ENCODE assay signal across 8 mouse cellular contexts in the genomic region with DNA sequence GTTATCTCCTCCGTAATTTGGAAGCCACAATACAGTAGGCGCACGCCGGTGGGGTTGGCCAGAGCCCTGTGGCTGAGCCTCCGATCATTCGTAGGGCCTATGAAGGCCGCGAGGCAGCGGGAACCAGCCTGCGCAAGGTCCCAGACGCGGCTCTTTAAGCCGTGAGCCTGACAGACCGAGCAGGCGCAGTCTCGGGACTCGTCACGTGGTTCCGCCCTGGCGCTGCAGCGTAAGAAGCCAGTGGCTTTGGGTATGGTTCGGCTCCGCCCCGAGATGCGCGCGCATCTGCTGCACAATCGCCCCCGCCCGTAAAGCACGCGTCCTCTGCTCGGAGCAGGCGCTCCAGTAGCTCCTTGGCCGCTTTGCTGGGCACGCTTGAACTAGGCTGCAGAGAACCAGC. TPM values are rescaled to one million over a fixed set of nuclear protein-coding genes. Genes with fewer than 3 reads are reported as not detected.
DNase-seq lines count a peak whose midpoint lies in the region; ATAC-seq lines count a peak whose summit lies in the region.

No protein-coding gene starts in this region.

- peak overlapping the region; percentile 79 for H3K9ac ChIP-seq in hindbrain, embryonic 16.5 days (ENCODE audit: low read depth, low read length)

- H3K9me3 ChIP-seq in hindbrain, embryonic 16.5 days (ENCODE audit: control insufficient read depth, low read length): no peaks in the 10 kb centered on the region

- DNase-seq in T-cell, adult 2 months (ENCODE audit: low spot score): peak; percentile 98
- DNase-seq in cerebellum, postnatal 36 days: peak; percentile 99
- DNase-seq in gastrocnemius, adult 18-20 months (ENCODE audit: low spot score): peak; percentile 99
- DNase-seq in left cerebral cortex, adult 18-20 months (ENCODE audit: low spot score in 2 of 2): peak; percentile 99
- DNase-seq in right cerebral cortex, adult 18-20 months: peak; percentile 99
- DNase-seq in urinary bladder, postnatal 10 days (ENCODE audit: low spot score): peak; percentile 94

- no peaks in the 10 kb centered on the region for H3K79me2 ChIP-seq in macrophage (ENCODE audit: inconsistent target)

- H3K27ac ChIP-seq in hindbrain, embryonic 16.5 days (ENCODE audit: low read depth, low read length): peak overlapping the region; percentile 87
- peak overlapping the region; percentile 68 for H3K27ac ChIP-seq in macrophage

- under 1% methylated on average over 36 of the region's 36 CpGs for WGBS in hindbrain, embryonic 16.5 days
- under 1% methylated on average over 36 of the region's 36 CpGs for WGBS in macrophage (ENCODE audit: missing documents)

- H3K4me3 ChIP-seq in hindbrain, embryonic 16.5 days (ENCODE audit: low read length): peak overlapping the region; percentile 50
- peak overlapping the region; percentile 26 for H3K4me3 ChIP-seq in macrophage (ENCODE audit: inconsistent target)

- ATAC-seq in hindbrain, embryonic 16.5 days: peak; percentile 99

- H3K27me3 ChIP-seq in hindbrain, embryonic 16.5 days (replicated peaks; ENCODE audit: control insufficient read depth, insufficient read depth, low read length): no peaks in the 10 kb centered on the region

- peaks cover 9% of the 10 kb centered on the region for H3K4me1 ChIP-seq in hindbrain, embryonic 16.5 days (ENCODE audit: control insufficient read depth, insufficient read depth, low read depth, low read length)

- H3K36me3 ChIP-seq in hindbrain, embryonic 16.5 days (ENCODE audit: control insufficient read depth, insufficient read depth, low read length): peaks cover 13% of the 10 kb centered on the region
- peaks cover 35% of the 10 kb centered on the region for H3K36me3 ChIP-seq in macrophage (ENCODE audit: inconsistent target)

- H3K4me2 ChIP-seq in hindbrain, embryonic 16.5 days (ENCODE audit: low read length): peak overlapping the region; percentile 76

RNA-seq across cellular contexts. Expression of gene Phf2, which starts 7.6 kb away (rescaled TPM):
- 10 to 100 TPM; 33.1 to 35.2 TPM for total RNA-seq in gastrocnemius, adult 18-20 months (2021)
- polyA plus RNA-seq in hindbrain, embryonic 16.5 days (2015; fragmentation: Nextera tagmentation; extraction: Ambion mirVana): 6.1 and 7.2 TPM in 2 replicates
- 10 to 100 TPM; 34.8 to 39.7 TPM for total RNA-seq in left cerebral cortex, adult 18-20 months (2021)
- total RNA-seq in macrophage (2018; cell fraction: chromatin; rRNA removed): 10 to 100 TPM in 23 of 26 experiments, 1 to 10 TPM in 3; 5.8 to 32.4 (median 19.6) TPM
- 10 to 100 TPM; 15.5 to 29.1 (median 21.7) TPM for total RNA-seq in macrophage (2018; cell fraction: cytosol; rRNA removed)
- 10 to 100 TPM; 12.3 to 29.5 (median 22.7) TPM for total RNA-seq in macrophage (2018; cell fraction: nucleus; rRNA removed)
- 17.3 to 20.6 TPM (median 20.4 TPM) in 3 replicates for polyA plus RNA-seq in macrophage (2018)

Comparison
In these comparisons a context has a peak if more than half of its experiments do, and no peak if none do; other contexts are left out.
1. Peak in every context shown above with its lines: DNase-seq, ATAC-seq, H3K4me3 ChIP-seq and H3K27ac ChIP-seq.